Mouse (Mus musculus) thymus, postnatal 0 days (tissue): Measurements from ENCODE around the gene Trnau1ap. TPM values are rescaled to one million over a fixed set of nuclear protein-coding genes. Genes with fewer than 3 reads are reported as not detected.
"Not testable (repeated sequence)": the region's sequence is repeated elsewhere in the genome, so short reads cannot be mapped to it uniquely, and the experiment has no call there.

Experiments
- DNase-seq: peaks from one replicate; pipeline ENCODE4 v3.0.0-alpha.2; 2015; ENCODE audit warnings: low spot score
- polyA plus RNA-seq: library from polyadenylated mRNA; unstranded; fragments of >200 nt; fragmentation: Nextera tagmentation; extraction: Ambion mirVana; gene quantifications from 2 replicates; pipeline ENCODE4 v1.2.1, GENCODE M21; 2015

Gene Trnau1ap
- polyA plus RNA-seq, 1 experiment from 2014 or later = 55.1 TPM

GRCm38 (mm10) chr4:132344403-132345134, 15.2 kb upstream of the Trnau1ap start:
- no peak for DNase-seq

GRCm38 (mm10) chr4:132341451-132341850, 12.1 kb upstream of the Trnau1ap start:
- no peak for DNase-seq

DNA sequence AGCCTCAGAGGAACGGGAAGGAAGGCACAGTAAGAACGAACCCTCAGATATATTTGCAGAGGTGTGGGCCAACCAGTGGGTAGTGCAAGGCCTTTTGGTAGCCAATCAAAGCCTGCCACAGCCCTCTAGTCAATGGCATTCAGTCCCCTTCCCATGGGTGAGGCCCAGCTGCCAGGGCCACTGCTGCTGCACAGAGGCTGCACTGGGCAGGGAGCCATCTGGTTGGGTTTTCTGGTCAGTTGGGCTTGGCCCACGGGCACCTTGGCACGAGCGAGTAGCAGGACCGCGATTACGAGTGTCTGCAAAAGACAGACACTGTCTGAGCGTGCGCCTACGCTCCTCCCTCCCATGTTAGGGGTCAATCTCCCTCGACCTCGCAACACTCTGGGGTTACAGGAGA, 9.6 kb upstream of the Trnau1ap start:
- DNase-seq = no peak

- DNase-seq = no peak
These were observed 3.5 kb upstream of the Trnau1ap start for GRCm38 (mm10) chr4:132332880-132333279.

- no peak for DNase-seq
These were observed 2.6 kb upstream of the Trnau1ap start for GRCm38 (mm10) chr4:132331960-132332359.

DNA sequence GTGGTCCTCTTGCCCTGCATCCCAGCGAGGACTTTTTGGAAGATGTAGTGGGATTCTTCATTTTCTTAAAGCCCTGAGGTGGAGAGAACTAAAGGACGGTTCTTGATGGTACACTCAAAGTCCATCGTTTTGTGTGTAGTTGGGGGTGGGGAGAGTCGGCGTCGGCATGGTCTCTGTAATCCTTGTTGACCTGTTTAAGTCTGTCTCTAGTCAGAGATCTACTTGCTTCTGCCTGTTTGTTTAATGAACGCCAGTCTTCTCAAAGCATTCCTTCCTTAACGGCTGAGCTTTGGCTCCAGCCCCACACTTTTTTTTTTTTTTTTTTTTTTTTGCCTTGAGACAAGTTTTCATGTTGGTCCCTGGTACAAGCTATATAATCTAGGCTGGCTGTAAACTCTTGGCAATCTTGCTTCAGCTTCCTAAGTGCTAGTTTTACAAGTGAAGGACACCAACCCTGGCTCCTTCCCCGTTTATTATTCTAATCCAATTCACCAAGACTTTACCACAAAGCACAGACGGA, 557 bp upstream of the Trnau1ap start:
- no peak for DNase-seq

DNA sequence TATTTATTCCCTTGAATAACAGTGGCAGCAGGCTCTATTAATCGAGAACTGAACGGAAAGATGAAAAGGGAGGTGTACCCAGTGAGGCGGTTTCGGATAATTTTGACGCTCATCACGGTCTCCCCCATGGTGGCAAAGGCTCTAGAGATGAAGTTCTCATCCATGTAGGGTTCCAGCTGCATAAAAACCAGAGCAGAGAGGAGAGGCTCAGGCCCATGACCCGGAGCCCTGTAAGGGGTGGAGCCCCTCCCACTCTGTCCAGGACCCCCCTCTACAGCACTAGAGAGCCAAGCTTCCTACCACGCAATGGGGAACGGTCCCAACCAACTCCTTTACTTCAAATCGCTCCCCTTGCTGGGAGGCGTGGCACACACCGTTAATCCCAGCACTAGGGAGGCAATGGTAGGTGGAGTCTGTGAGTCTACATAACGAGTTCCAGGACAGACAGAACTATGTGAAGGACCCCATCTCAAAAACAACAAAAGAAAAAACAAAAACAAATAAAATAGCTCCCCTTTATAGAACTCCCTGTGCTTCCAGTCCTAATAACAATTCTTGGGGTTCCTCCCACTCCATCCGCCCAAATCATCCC, 851 bp downstream of the Trnau1ap start:
- DNase-seq = no peak

DNA sequence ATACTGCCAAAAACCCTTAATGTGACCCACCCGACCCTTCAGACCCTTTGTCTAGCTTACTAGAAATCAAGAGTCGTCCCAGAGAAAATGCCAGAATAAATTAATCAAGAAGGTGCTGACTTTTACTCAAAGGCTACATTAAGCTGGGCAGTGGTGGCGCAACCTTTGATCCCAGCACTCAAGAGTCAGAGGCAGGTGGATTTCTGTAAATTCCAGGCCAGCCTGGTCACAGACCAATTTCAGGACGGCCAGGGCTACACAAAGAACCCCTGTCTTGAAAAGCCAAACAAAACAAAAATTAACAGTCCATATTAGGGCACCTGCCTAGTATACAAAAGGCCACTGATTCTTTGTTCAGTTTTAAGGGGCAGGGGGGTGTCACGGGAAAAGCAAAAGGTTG, 2.9 kb downstream of the Trnau1ap start:
- DNase-seq = no peak

- DNase-seq = no peak
These were observed 13.6 kb downstream of the Trnau1ap start for GRCm38 (mm10) chr4:132315711-132316110.

- no peak for DNase-seq
These were observed 16.7 kb downstream of the Trnau1ap start for GRCm38 (mm10) chr4:132312627-132313026.

- no peak for DNase-seq
These were observed 17.5 kb downstream of the Trnau1ap start for GRCm38 (mm10) chr4:132311801-132312200.

DNA sequence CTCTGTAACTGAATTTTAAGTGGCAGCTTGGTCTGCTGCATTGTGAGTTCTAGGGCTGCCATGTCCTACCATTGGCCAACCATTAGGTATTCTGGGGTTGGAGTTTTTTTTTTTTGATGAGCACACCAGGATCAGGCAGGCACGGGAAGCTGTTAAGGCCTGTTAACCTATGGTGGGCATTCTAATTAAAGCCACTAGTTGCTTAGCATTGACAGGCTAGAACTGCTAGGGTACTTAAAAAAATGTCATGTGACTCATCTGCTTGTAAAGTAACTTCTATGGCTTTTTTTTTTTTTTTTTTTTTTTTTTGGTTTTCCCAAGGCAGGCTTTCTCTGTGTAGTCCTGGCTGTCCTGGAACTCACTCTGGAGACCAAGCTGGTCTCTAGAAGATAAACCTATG, 18.1 kb downstream of the Trnau1ap start:
- DNase-seq = no peak

DNA sequence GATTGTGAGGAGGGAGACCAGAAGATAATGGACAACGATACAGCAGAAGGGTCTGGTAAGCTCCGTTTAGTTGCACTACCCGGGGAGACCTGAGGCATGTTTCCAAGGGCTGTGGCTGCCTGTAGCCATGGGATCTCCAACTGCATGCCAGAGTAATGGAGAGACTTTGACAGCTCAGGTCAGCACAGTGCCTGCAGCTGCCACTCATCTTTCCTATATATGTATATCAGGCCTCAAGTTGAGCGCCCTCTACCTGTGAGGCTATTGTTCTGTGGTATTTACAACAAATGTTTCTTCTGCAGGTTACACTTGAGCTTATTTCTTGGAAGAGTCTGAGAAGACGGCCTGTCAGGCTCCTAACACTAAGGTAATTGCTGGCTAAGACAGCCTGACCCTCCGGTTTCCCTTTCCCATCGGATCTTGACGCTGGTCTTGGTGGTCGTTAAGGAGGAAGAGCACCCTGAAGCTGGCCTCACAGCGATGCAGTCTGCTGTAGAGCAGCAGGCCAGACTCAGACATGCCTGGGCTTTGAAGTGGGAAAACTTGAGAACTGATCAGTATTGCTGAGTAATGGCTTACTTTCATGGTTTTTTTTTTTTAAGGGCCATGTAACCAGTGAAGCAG, 19.4 kb downstream of the Trnau1ap start:
- peak; percentile 81 for DNase-seq

DNA sequence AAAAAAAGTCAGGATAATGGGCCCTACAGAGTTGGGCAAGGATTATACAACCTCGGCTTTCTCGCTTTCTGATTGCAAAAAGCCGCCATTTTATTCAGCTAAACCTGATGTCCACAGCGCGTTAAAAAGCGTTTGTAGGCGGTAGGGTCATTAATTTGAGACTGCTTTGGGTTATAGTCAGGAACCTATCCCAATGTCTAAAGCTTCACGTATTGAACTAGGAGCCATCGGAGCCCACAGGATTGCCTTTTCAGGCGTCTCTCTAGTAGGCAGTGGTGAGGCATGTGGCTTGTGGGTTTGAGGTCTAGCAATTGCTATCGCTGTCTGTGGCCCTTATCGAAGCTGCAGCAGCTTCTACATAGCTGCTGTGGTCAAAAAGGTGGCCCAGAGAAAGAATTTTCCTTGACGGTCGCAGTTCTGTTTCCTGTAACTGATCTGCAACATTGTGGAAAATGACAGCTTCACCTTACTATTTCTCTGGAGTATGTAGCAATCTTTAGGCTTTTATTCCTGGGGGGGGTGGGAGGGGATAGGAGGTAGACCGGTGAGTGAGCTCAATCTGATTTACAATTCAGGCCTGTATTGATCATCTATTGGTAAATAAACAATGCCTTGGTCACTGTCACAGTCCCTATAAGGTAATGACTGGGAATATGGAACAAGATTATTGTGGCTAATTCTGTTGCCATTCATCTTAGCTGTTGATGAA, 20.0 kb downstream of the Trnau1ap start:
- no peak for DNase-seq

DNA sequence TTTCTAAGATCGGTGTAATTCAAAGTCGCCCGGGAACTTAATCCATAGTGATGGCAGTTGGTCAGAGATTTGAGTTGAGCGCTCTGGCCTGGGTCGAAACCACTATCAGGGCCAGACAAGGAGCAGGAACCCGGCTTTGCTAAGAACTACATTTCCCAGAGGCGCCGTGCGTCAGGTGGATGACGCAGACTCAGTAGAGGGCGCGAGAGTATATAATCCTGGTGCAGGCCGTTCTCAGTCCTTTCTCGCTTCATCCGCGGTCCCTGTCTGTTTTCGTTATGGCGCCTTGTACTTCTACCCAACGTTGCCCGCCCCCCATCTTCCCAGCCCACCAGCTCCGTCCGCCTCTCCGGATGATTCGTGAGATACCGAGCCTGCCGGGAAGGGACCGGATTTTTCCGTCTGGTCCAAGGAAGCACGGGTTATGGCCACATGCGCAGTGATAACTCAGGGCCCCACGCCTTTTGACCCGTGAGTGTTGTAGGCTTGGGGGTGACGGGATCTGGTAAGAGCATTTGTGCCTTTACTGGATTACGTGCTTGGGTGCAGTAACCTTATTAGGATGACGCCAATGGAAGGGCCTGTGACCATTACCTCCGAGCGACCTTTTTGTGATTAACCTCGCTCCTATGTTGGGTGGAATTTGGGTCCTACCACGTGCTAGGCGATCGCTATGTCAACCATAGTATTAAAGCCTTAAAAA, 20.8 kb downstream of the Trnau1ap start:
- peak; percentile 90 for DNase-seq

GRCm38 (mm10) chr4:132306004-132306403, 23.3 kb downstream of the Trnau1ap start:
- DNase-seq = no peak

- DNase-seq = no peak
These were observed 24.1 kb downstream of the Trnau1ap start for GRCm38 (mm10) chr4:132305276-132305675.

GRCm38 (mm10) chr4:132303484-132303883, 25.9 kb downstream of the Trnau1ap start:
- DNase-seq = not testable (repeated sequence)

DNA sequence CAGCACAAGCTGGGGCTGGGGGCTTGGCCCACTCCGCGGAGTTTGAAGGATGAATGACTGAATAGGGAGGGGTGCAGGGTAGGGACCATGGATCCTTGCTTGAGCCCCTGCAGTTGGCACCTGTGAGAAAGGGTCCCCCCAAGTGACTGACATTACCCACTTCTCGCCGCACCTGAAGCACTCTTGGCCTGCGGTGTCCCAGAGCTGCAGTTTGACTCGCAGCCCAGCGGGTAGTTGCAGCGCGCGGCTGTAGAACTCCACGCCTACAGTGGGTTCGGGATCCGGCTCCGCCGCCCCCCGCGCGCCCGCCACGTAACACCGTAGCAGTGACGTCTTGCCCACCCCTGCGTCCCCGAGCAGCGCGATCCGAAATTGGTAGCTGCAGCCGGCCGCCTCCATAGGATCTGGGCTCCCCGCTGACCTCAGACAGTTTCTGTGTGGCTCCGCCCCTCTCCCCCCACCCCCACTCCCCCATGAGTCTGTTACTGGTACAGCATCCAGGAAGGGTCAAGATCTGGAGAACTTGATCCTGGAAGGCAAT, 26.3 kb downstream of the Trnau1ap start, which contains the start of gene Rab42:
Gene Rab42 (minus strand): TSS at position 447 of the 541 bp plus-strand sequence.
- DNase-seq = peak; percentile 68
